Mouse (Mus musculus): ENCODE results near the gene Atrnl1. TPM values are rescaled to one million over a fixed set of nuclear protein-coding genes. Genes with fewer than 3 reads are reported as not detected.

Gene Atrnl1
- polyA plus RNA-seq, 1 experiment from 2014 or later = 4.5 TPM

DNA sequence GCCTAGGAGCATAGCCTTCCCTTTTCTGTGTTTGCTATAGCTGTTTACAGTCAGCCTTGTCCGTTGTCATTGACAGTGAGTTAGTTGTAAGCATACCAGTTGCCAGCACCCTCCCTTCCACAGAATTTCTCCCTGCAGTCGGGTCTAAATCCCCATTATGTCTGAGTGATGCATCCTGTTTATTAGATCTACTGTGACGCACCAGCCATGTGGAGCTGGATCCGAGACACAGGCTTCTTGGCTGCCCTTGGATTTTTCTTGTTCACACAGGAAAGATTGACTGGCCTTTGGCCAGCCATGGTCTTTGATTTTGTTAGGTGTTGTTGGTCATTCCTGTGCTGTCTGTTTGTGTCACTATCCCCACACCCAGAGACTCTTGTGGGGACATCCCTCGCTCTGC lies 102.3 kb downstream of the Atrnl1 start:
- peak; percentile 95 for ATAC-seq
- TF ChIP-seq EP300 (IDR thresholded peaks at IDR 0.05) (peak; percentile 88), CTCF (IDR thresholded peaks at IDR 0.05) (no peak)
- no peak overlapping the region for H3K4me3 ChIP-seq (ENCODE audit: low read depth, low read length)
- H3K27me3 ChIP-seq (replicated peaks; ENCODE audit: insufficient read depth, low read length) = no peaks in the 10 kb centered on the region
- H3K4me1 ChIP-seq (ENCODE audit: insufficient read depth, low read depth, low read length) = no peaks in the 10 kb centered on the region
- DNase-seq (ENCODE audit: low spot score) = peak; percentile 82
- WGBS = 40% methylated on average over 5 of the region's 5 CpGs
- no peak overlapping the region for H3K4me2 ChIP-seq (replicated peaks; ENCODE audit: low read depth, low read length)
- no peak overlapping the region for H3K9ac ChIP-seq (replicated peaks; ENCODE audit: low read depth)
- no peaks in the 10 kb centered on the region for H3K9me3 ChIP-seq (ENCODE audit: low read length)
- H3K27ac ChIP-seq (ENCODE audit: low read length) = peak overlapping the region; percentile 32; the same call in 1 of the 2 replicates
- peaks cover 4% of the 10 kb centered on the region; the same call in 1 of the 2 replicates for H3K36me3 ChIP-seq (ENCODE audit: insufficient read depth, low read length)

DNA sequence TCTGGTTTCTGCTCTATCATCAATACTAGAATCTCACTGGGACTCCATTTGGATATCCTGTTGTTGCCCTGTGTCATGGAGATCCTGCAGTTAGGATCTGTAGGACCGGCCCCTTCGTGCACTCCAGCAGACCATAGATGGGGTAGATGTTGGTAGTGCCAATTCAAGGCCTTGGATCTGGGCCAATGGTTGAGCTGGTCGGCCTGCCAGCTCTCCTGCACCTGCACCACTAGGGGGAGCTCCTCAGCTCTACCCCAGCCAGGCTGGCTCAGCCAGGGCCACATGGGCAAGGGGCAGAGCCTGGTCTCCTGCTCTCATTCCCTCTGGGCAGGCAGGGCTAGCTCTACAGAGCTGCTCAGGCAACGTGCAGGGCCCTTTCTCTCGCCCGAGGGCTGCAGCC lies 114.1 kb downstream of the Atrnl1 start:
- Histone ChIP-seq H3K27me3 (replicated peaks; ENCODE audit: insufficient read depth, low read length) (no peaks in the 10 kb centered on the region), H3K9me3 (ENCODE audit: low read length) (no peaks in the 10 kb centered on the region), H3K4me3 (ENCODE audit: low read depth, low read length) (no peak overlapping the region), H3K4me2 (replicated peaks; ENCODE audit: low read depth, low read length) (no peak overlapping the region), H3K27ac (ENCODE audit: low read length) (no peak overlapping the region), H3K4me1 (ENCODE audit: insufficient read depth, low read depth, low read length) (no peaks in the 10 kb centered on the region), H3K36me3 (ENCODE audit: insufficient read depth, low read length) (no peaks in the 10 kb centered on the region), H3K9ac (replicated peaks; ENCODE audit: low read depth) (no peak overlapping the region)
- DNase-seq (ENCODE audit: low spot score) (peak; percentile 44), ATAC-seq (no peak)
- WGBS = 82% methylated on average over 6 of the region's 6 CpGs
- no peak for TF ChIP-seq EP300 (IDR thresholded peaks at IDR 0.05)
- TF ChIP-seq CTCF (IDR thresholded peaks at IDR 0.05) = peak; percentile 75

DNA sequence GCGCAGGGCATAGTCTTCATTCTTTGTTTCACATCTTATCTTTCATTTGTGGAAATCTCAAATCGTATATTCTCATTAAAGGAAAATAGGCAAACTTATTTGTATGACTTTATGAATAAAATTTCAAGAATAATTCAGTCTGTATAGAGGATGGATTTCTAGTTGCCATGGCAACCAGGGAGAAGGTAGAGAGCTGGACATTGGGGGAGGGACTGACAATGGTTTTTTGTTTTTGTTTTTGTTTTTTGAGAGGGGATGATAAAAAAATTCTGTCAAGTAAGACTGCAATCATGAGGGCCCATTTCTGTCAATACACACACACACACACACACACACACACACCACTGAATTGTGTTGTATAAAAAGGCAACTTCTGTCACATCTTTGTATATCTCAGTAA lies 114.5 kb downstream of the Atrnl1 start:
- no peaks in the 10 kb centered on the region for H3K4me1 ChIP-seq (ENCODE audit: insufficient read depth, low read depth, low read length)
- H3K27ac ChIP-seq (ENCODE audit: low read length) = no peak overlapping the region
- H3K9ac ChIP-seq (replicated peaks; ENCODE audit: low read depth) = no peak overlapping the region
- no peak overlapping the region for H3K4me3 ChIP-seq (ENCODE audit: low read depth, low read length)
- WGBS = 93% methylated on average over 2 of the region's 2 CpGs
- no peak overlapping the region for H3K4me2 ChIP-seq (replicated peaks; ENCODE audit: low read depth, low read length)
- TF ChIP-seq EP300 (IDR thresholded peaks at IDR 0.05) (no peak), CTCF (IDR thresholded peaks at IDR 0.05) (no peak)
- H3K9me3 ChIP-seq (ENCODE audit: low read length) = no peaks in the 10 kb centered on the region
- no peaks in the 10 kb centered on the region for H3K36me3 ChIP-seq (ENCODE audit: insufficient read depth, low read length)
- H3K27me3 ChIP-seq (replicated peaks; ENCODE audit: insufficient read depth, low read length) = no peaks in the 10 kb centered on the region
- no peak for DNase-seq (ENCODE audit: low spot score)
- ATAC-seq = no peak

DNA sequence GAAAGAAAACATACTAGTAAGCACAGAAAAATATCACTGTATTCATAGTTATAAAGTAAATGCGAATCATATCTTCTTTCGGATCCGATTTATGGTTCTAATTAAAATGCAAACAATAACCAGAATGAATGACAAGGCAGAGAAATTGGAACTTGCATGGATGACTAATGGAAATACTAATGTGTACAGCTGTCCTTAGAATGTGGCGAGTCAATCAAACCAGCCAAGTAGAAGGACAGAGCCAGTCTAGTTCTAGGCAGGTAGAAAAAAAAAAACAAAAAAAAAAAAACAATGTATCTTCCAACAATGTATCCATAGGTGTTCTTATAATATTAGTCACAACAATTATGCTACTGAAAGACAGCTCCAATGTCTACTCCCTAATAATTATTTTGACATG lies 116.2 kb downstream of the Atrnl1 start:
- H3K27ac ChIP-seq (ENCODE audit: low read length) = no peak overlapping the region
- no peaks in the 10 kb centered on the region for H3K9me3 ChIP-seq (ENCODE audit: low read length)
- no peak overlapping the region for H3K4me3 ChIP-seq (ENCODE audit: low read depth, low read length)
- H3K4me1 ChIP-seq (ENCODE audit: insufficient read depth, low read depth, low read length) = no peaks in the 10 kb centered on the region
- H3K27me3 ChIP-seq (replicated peaks; ENCODE audit: insufficient read depth, low read length) = no peaks in the 10 kb centered on the region
- ATAC-seq (no peak), DNase-seq (ENCODE audit: low spot score) (no peak)
- H3K36me3 ChIP-seq (ENCODE audit: insufficient read depth, low read length) = no peaks in the 10 kb centered on the region
- 96% methylated on average over 4 of the region's 4 CpGs for WGBS
- H3K4me2 ChIP-seq (replicated peaks; ENCODE audit: low read depth, low read length) = no peak overlapping the region
- no peak for TF ChIP-seq CTCF (IDR thresholded peaks at IDR 0.05)
- TF ChIP-seq EP300 (IDR thresholded peaks at IDR 0.05) = no peak
- H3K9ac ChIP-seq (replicated peaks; ENCODE audit: low read depth) = no peak overlapping the region

DNA sequence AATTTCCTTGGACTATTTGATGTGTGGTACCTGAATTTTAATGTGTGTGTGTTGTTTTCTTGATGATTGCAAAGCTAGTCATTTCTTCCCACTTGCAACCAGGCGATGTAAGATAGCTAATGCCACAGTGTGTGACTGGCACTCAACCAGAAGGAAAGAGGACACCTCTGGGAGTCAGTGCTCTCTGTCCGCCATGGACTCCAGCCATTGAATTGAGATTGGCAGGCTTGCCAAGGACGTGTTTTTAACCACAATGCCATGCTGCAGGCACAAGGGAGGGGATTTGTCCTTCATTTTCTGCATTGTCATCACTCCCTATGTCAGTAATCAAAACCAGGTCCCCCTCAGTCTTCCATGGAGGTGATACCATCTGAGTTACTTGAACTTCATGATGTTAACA lies 126.6 kb downstream of the Atrnl1 start:
- Histone ChIP-seq H3K27ac (ENCODE audit: low read length) (no peak overlapping the region), H3K9me3 (ENCODE audit: low read length) (no peaks in the 10 kb centered on the region), H3K4me2 (replicated peaks; ENCODE audit: low read depth, low read length) (no peak overlapping the region), H3K4me1 (ENCODE audit: insufficient read depth, low read depth, low read length) (no peaks in the 10 kb centered on the region), H3K4me3 (ENCODE audit: low read depth, low read length) (no peak overlapping the region), H3K36me3 (ENCODE audit: insufficient read depth, low read length) (peaks cover 5% of the 10 kb centered on the region; the same call in 1 of the 2 replicates), H3K9ac (replicated peaks; ENCODE audit: low read depth) (no peak overlapping the region), H3K27me3 (replicated peaks; ENCODE audit: insufficient read depth, low read length) (no peaks in the 10 kb centered on the region)
- WGBS = 95% methylated on average over 3 of the region's 3 CpGs
- no peak for DNase-seq (ENCODE audit: low spot score)
- ATAC-seq = no peak
- TF ChIP-seq EP300 (IDR thresholded peaks at IDR 0.05) (no peak), CTCF (IDR thresholded peaks at IDR 0.05) (no peak)

DNA sequence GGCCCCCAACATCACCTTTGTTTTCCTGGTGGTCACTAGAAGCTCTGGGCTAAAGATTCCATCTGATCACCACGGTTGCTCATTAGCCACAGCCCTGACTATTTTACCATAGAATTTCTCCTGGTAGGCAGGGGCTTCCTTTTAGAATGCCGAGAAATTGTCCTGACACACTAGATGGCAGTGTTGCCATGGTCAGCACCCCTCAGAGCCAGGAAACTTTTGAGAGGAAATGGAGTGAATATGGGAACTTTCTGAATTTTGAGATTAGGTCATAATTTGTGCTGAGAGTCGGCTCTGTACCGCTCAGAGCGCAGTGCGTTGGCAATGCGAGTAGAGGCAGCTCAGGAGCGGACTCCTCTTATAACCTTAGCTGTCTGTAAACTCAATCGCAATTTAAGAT lies 134.7 kb downstream of the Atrnl1 start:
- ATAC-seq = peak; percentile 12; the same call in 1 of the 2 replicates

DNA sequence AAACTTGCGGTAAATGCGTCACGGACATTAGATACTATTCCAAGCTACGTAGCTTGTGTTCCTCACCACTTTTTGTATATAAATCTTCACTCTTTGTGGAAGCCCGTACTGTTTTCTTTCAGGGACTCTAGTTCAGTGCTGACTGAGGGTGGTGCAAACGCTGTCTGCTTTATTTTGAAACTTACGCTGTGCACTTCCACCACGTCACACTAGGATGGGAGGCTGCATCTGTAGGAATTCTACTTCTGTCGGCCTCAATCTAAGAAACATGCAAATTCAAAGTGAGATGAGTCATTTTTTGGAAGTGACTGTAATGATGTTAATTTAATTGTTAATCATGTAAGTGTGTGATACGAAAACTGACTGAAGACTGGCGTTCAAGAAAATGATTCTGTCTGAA lies 135.7 kb downstream of the Atrnl1 start:
- ATAC-seq = no peak
- Histone ChIP-seq H3K36me3 (ENCODE audit: insufficient read depth, low read length) (no peaks in the 10 kb centered on the region; the same call in 1 of the 2 replicates), H3K4me1 (ENCODE audit: insufficient read depth, low read depth, low read length) (no peaks in the 10 kb centered on the region), H3K27ac (ENCODE audit: low read length) (no peak overlapping the region), H3K9ac (replicated peaks; ENCODE audit: low read depth) (no peak overlapping the region), H3K4me2 (replicated peaks; ENCODE audit: low read depth, low read length) (no peak overlapping the region), H3K9me3 (ENCODE audit: low read length) (no peaks in the 10 kb centered on the region), H3K27me3 (replicated peaks; ENCODE audit: insufficient read depth, low read length) (no peaks in the 10 kb centered on the region), H3K4me3 (ENCODE audit: low read depth, low read length) (no peak overlapping the region)
- TF ChIP-seq CTCF (IDR thresholded peaks at IDR 0.05) = no peak
- no peak for TF ChIP-seq EP300 (IDR thresholded peaks at IDR 0.05)
- no peak for DNase-seq (ENCODE audit: low spot score)
- WGBS = 93% methylated on average over 11 of the region's 11 CpGs

More for the DNA sequence above, 134.7 kb downstream of the Atrnl1 start:
- 40% methylated on average over 9 of the region's 9 CpGs for WGBS
- Histone ChIP-seq H3K4me2 (replicated peaks; ENCODE audit: low read depth, low read length) (no peak overlapping the region), H3K27me3 (replicated peaks; ENCODE audit: insufficient read depth, low read length) (no peaks in the 10 kb centered on the region), H3K36me3 (ENCODE audit: insufficient read depth, low read length) (no peaks in the 10 kb centered on the region), H3K4me1 (ENCODE audit: insufficient read depth, low read depth, low read length) (no peaks in the 10 kb centered on the region), H3K9ac (replicated peaks; ENCODE audit: low read depth) (no peak overlapping the region), H3K27ac (ENCODE audit: low read length) (no peak overlapping the region), H3K4me3 (ENCODE audit: low read depth, low read length) (no peak overlapping the region), H3K9me3 (ENCODE audit: low read length) (no peaks in the 10 kb centered on the region)
- DNase-seq (ENCODE audit: low spot score) = peak; percentile 63
- TF ChIP-seq CTCF (IDR thresholded peaks at IDR 0.05) (peak; percentile 79), EP300 (IDR thresholded peaks at IDR 0.05) (no peak)
